Mouse (Mus musculus) activated CD4-positive, CD25-positive, alpha-beta regulatory T cell, adult 4 months (primary cell): Measurements from ENCODE around the gene Fcrl5. TPM values are rescaled to one million over a fixed set of nuclear protein-coding genes. Genes with fewer than 3 reads are reported as not detected.

Experiments used
- ATAC-seq: one replicate; pipeline ENCODE4 v1.8.0; 2017
- polyA plus RNA-seq, 2 experiments: library from polyadenylated mRNA; unstranded; fragments of 100-300 nt; shearing (Covaris generic); gene quantifications; one replicate each; pipeline ENCODE4 v1.2.1; 2017

Fcrl5 gene
- polyA plus RNA-seq, 2 experiments from 2014 or later, result not detected

- no peak for ATAC-seq
These were observed 93.3 kb downstream of the Fcrl5 start for GRCm38 (mm10) chr3:87528841-87529240.

GRCm38 (mm10) chr3:87529568-87529967 is 94.0 kb downstream of the Fcrl5 start:
- peak; percentile 74 for ATAC-seq

GRCm38 (mm10) chr3:87530234-87530633 is 94.7 kb downstream of the Fcrl5 start:
- no peak for ATAC-seq

- no peak for ATAC-seq
These were observed 98.2 kb downstream of the Fcrl5 start for GRCm38 (mm10) chr3:87533667-87534378.

GRCm38 (mm10) chr3:87538034-87538433 is 102.5 kb downstream of the Fcrl5 start:
- ATAC-seq, result peak; percentile 67

- no peak for ATAC-seq
These were observed 104.6 kb downstream of the Fcrl5 start for GRCm38 (mm10) chr3:87540028-87540675.

GRCm38 (mm10) chr3:87540714-87541113 is 105.1 kb downstream of the Fcrl5 start:
- no peak for ATAC-seq

GRCm38 (mm10) chr3:87542481-87543215 is 107.1 kb downstream of the Fcrl5 start:
- ATAC-seq, result no peak

DNA sequence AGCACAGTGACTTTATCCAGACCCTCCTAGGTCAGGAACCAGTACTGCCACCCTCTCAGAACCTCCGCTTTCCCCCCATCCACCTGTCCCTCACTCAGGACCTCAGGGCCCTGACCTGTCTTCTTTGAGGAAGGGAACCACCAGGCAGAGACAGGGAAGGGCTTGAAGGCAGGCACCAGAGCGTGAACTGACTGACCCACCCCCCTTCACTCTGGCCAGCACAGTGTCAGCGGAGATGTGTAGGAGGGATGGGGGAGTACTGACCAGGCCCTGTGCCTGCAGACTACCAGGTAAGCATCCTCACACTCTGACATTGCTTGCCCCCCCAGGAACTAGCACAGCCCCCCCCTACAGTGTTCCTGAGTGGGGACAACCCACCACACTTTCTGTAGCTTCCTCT is 110.0 kb downstream of the Fcrl5 start:
- no peak for ATAC-seq

DNA sequence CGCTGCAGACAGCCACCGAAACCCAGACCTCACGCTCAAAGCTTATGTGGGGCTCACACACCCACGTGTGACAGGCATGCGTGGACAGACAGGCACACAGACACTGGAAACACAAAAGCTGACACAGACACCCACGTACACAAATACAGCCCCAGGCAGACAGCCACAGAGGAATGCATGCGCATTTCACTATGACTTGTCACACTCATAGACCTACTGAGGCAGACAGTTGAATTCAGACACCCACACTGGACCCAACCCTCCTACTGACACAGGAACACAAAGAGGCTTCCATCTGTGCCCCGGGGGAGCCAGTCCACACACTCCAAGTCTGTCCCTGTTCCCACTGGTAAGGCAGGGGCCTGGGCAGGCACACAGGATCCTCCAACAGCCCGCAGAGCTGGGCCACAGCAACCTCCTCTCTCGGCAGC is 110.7 kb downstream of the Fcrl5 start:
- ATAC-seq, result no peak

- no peak for ATAC-seq
These were observed 114.3 kb downstream of the Fcrl5 start for GRCm38 (mm10) chr3:87549908-87550307.

Other genes with a start within 250 kb of the Fcrl5 start
- gene Fcrls, start 172.0 kb upstream of the Fcrl5 start, polyA plus RNA-seq, result not detected
- gene Cd5l, start 77.9 kb upstream of the Fcrl5 start, polyA plus RNA-seq, result under 1 TPM; 0.46 to 0.49 TPM
- 10 to 100 TPM; 23.6 to 38.1 TPM for gene Fcrl1, start 59.4 kb upstream of the Fcrl5 start, polyA plus RNA-seq
- 10 to 100 TPM; 17.7 to 23.4 TPM for gene Etv3, start 89.6 kb downstream of the Fcrl5 start, polyA plus RNA-seq
- gene Arhgef11, start 181.8 kb downstream of the Fcrl5 start, polyA plus RNA-seq, result 1 to 10 TPM; 4.0 to 4.7 TPM